Mouse (Mus musculus) heart, embryonic 15.5 days (tissue): ENCODE measurements around the gene Vmn1r71. TPM values are rescaled to one million over a fixed set of nuclear protein-coding genes. Genes with fewer than 3 reads are reported as not detected.
"Not testable (repeated sequence)": the region's sequence is repeated elsewhere in the genome, so short reads cannot be mapped to it uniquely, and the experiment has no call there.

Source experiments
- ATAC-seq: fragments of 200-750 bp; cut with Nextera tagmentation; replicated peaks from 2 replicates; pipeline ENCODE4 v1.8.0; 2017; ENCODE audit warnings: low read depth, moderate TSS enrichment; ENCODE audit not compliant: insufficient number of reproducible peaks, insufficient read depth, low FRiP score
- H3K27ac ChIP-seq: fragments of 300-500 bp; sonication (generic); 2 replicates; pipeline ENCODE4 v1.5.1; 2015; ENCODE audit warnings: mild to moderate bottlenecking, inconsistent platforms
- H3K27me3 ChIP-seq: fragments of 300-500 bp; sonication (generic); 2 replicates; pipeline ENCODE4 v1.6.1; 2015; ENCODE audit warnings: inconsistent platforms
- H3K36me3 ChIP-seq: fragments of 300-500 bp; sonication (generic); 2 replicates; pipeline ENCODE4 v1.6.1; 2015; ENCODE audit warnings: mild to moderate bottlenecking, inconsistent platforms
- H3K4me1 ChIP-seq: fragments of 300-500 bp; sonication (generic); replicated peaks from 2 replicates; pipeline ENCODE4 v1.6.1; 2015; ENCODE audit warnings: inconsistent platforms
- H3K4me2 ChIP-seq: fragments of 300-500 bp; sonication (generic); 2 replicates; pipeline ENCODE4 v1.6.1; 2015; ENCODE audit warnings: inconsistent platforms, mild to moderate bottlenecking, moderate library complexity
- H3K4me3 ChIP-seq: fragments of 300-500 bp; sonication (generic); 2 replicates; pipeline ENCODE4 v1.5.1; 2015; ENCODE audit warnings: mild to moderate bottlenecking, inconsistent platforms
- H3K9ac ChIP-seq: fragments of 300-500 bp; sonication (generic); 2 replicates; pipeline ENCODE4 v1.6.1; 2015; ENCODE audit warnings: mild to moderate bottlenecking, inconsistent platforms
- H3K9me3 ChIP-seq: fragments of 300-500 bp; sonication (generic); replicated peaks from 2 replicates; pipeline ENCODE4 v1.6.1; 2016; ENCODE audit warnings: inconsistent platforms
- polyA plus RNA-seq: library from polyadenylated mRNA; unstranded; fragments of >200 nt; fragmentation: Nextera tagmentation; extraction: Ambion mirVana; gene quantifications from 2 replicates; pipeline ENCODE4 v1.2.1, GENCODE M21; 2015

Vmn1r71 gene
- not detected in 2 replicates for polyA plus RNA-seq

GRCm38 (mm10) chr7:10754264-10754663 lies at the start of gene Vmn1r71:
Gene Vmn1r71, minus strand, starts transcription at chr7:10754364.
- Histone ChIP-seq H3K27me3 (no peaks in the 10 kb centered on the region), H3K4me1 (no peaks in the 10 kb centered on the region), H3K4me3 (no peak within 1 kb of the TSS), H3K9me3 (peaks cover 5% of the 10 kb centered on the region; the same call in 1 of the 2 replicates), H3K27ac (no peak within 1 kb of the TSS), H3K9ac (no peak within 1 kb of the TSS), H3K36me3 (no peaks in the 10 kb centered on the region), H3K4me2 (no peak within 1 kb of the TSS)
- ATAC-seq = no peak

- ATAC-seq, H3K4me1 ChIP-seq, H3K4me2 ChIP-seq, H3K9ac ChIP-seq, H3K36me3 ChIP-seq, H3K27me3 ChIP-seq, H3K27ac ChIP-seq, H3K4me3 ChIP-seq, H3K9me3 ChIP-seq: not testable (repeated sequence)
These were observed 3.4 kb upstream of the Vmn1r71 start for GRCm38 (mm10) chr7:10757551-10757950.

Other genes starting within 250 kb of the Vmn1r71 start
- not detected in 2 replicates for gene Vmn1r68, start 195.9 kb downstream of the Vmn1r71 start, polyA plus RNA-seq
- gene Vmn1r69, start 140.7 kb downstream of the Vmn1r71 start, polyA plus RNA-seq = not detected in 2 replicates
- gene Vmn1r70, start 122.8 kb downstream of the Vmn1r71 start, polyA plus RNA-seq = not detected in 2 replicates
- gene Nlrp4b, start 66.6 kb downstream of the Vmn1r71 start, polyA plus RNA-seq = not detected in 2 replicates
- not detected in 2 replicates for gene Zscan4b, start 150.7 kb upstream of the Vmn1r71 start, polyA plus RNA-seq